Mouse (Mus musculus): ENCODE measurements around the gene Ankfy1.
A peak's percentile ranks its signal among the peaks of the same experiment; 100 is the strongest.
"Not testable (repeated sequence)": the region's sequence is repeated elsewhere in the genome, so short reads cannot be mapped to it uniquely, and the experiment has no call there.

Gene Ankfy1

DNA sequence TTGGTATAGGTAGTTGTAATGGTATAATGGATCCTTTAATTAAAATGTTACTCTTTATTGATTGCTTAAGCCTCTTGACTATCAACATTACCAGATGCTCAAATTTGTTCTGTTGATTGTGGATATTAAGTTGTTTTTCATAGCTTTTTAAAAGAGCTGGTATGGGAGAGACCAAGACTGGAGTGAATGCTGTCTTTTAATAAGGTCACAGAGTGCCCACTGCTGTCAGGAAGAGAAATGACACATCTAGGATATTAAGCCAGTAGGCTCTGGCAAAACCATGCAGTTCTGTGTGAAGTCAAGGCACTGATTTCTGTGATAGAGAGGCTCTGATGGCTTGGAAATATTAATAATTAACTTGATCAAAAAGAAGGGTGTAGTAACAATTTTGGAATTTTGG is 34.1 kb downstream of the Ankfy1 start:
- no peak for DNase-seq

DNA sequence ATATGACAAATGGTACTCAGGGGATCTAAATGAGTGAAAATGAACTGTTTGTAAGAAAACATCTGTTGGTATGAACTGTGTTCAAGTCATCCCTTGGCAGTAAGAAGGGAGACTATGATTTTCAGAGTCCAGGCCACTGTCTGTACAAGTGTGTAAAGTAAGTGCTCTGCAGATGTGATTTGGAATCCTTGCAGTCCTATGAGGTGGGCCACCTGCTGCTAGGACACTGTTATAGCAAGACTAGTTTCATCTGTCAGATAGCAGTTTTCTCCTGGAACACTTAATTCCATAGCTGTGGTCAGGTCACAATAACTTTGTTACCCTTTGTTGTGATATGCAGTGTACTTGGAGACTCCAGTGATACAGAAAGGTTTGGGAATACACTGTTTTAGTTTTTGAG is 36.2 kb downstream of the Ankfy1 start:
- no peak for DNase-seq

DNA sequence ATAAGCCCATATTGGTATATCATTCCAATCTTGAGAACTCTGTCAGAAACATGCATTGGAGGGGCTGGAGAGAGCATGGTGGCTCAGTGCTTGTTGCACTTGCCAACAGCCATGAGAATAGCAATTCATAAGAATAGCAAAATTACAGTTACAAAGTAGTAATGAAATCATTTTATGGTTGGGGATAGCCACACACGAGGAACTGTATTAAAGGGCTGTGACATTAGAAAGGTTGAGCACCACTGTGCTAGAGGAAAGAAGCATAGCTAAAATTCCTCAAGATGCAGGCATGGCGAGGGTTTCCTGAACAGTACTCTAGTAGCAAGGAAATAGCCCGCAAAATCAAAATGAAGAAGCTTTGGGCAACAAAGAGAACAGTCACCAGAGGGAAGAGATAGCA is 43.9 kb downstream of the Ankfy1 start:
- DNase-seq = no peak

DNA sequence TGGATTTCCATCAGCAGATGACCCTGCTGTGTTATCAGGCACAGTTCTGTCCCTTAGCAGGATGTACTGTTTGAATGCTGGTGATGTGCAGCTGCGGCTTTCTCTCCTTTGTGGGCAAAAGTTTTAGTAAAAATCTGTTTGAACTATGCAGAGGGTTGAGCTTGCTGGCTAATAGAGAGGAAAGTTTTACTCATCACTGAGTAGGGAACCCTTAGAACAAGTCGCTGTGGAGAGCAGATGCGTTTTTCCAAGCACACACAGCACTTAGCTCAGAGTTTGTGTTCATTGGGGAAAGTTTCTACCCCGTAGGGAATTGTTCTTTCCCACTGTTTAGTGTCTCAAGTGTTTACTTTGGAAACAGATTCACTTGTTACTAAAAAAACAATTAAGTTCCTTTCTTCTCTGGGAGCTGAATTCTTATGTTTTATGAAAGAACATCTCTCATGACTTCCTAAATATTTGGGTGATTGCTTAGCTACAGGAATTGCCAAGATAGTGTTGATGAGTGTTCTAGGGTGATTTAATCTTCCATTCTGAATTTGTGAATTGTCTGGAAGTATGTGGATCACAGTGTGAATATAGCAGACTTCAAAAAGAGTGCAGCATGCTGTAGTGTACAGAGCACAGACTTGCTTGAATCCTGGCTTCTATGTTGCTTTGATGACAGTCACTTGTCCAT is 45.2 kb downstream of the Ankfy1 start:
- no peak for DNase-seq

DNA sequence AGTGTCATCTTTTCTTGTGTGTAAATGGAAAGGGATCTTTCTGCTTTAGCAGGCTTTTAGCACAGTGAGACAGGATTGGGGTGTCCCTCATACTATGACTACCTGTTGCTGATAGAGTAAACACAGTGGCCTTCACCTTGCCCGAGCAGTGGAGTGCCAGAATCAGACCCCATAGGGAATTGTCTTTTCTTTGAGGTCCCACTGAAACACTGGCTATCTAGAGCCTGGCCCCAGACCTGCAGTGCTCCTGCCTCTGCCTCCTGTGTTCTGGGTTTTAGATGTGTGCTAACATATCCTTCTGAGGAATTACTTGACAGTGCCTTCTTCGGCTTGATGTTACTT is 45.7 kb downstream of the Ankfy1 start:
- no peak for DNase-seq

DNA sequence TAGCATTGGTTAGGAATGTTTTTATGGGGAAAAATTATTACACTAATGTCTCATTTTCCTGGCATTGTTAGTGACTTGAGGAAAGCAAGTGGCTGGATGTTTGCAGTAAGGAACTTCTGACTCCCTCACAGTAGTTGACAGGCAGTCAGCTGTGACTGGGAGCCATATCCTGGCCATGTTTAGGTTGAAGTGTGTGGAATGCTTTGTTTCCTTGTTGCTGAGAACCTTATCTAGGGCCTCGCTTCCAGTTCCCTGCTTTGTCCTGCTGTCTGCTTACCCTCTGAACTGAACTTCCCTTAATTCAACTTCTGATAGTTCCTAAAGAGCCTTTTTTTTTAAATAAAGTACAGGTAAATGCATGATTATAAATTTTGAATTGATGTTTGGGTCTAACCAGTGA is 46.5 kb downstream of the Ankfy1 start:
- no peak for DNase-seq

DNA sequence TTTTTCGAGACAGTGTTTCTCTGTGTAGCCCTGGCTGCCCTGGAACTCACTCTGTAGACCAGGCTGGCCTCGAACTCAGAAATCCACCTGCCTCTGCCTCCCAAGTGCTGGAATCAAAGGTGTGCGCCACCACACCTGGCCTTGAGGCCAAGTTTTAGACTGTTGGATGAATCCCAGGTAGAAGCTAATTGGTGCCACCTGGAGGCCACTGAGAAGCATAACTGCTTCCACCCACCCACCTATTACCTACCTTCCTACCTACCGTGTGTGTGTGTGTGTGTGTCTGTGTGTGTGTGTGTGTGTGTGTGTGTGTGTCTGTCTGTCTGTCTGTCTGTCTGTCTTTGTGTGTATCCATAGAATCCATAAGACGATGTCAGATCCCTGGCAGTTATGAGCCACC is 47.7 kb downstream of the Ankfy1 start:
- DNase-seq = peak in 1 of 2 experiments; percentile 2

DNA sequence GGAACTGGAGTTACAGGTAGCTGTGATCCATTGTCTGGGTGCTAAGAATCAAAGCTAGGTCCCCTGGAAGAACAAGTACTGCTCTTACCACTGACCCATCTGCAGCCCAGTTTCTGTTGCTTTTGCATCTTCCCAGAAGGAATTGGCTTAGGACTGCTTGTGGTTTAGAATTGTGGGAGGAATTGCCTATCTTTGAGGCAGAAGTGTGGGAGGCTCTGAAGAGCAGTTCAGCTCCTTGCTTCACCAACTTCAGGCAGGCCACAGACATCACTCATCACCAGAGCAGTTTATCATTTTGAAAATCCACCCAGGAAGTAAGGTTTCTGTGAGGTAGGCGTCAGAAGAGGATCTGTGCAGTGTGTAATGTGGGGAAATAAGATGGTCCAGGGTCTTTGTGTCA is 49.2 kb downstream of the Ankfy1 start:
- no peak for DNase-seq

DNA sequence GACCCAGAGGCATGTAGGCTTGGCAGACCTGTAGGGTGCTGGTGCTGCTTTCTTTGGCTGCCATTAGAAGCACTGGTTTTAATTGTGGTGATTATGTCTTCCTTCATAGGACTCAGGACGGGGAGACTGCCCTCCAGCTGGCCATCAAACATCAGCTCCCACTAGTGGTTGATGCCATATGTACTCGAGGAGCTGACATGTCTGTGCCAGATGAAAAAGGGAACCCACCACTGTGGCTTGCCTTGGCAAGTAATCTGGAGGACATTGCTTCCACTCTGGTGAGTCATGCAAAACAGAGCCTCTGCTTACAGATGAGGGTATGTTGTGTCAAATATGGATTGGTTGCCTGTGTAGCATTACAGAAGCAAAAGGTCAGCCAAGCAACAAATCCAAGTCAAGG is 62.1 kb downstream of the Ankfy1 start:
- DNase-seq = no peak

DNA sequence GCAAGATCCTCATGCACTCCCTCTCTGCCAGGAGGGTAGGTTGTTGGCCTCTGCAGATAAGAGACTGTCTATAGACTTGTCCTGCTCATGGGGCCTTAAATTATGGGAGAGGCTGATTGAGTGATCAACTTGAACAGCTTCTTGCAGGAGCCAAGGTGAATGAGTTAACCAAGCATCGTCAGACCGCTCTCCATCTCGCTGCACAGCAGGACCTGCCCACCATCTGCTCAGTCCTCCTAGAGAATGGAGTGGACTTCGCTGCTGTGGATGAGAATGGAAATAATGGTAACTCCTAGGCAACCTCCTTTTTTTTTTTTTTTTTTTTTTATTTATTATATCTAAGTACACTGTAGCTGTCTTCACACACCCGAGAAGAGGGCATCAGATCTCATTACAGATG is 68.5 kb downstream of the Ankfy1 start:
- no peak for DNase-seq

DNA sequence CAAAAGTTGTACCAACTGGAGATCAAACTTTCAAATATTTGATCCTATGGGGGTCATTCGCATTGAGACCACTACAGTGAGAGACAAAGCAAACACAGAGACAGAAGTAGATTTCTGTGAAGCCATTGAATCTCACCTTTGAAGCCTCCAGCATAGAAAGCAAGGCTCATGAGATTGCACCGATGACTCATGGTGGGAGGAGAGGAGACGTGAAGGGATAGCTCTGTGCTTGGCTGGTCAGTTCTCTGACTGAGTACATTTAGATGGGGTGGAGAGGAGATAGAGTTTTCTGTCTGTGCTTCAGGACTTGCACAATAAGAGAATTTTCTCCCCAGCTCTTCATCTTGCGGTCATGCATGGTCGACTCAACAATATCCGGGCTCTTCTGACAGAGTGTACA is 69.8 kb downstream of the Ankfy1 start:
- no peak for DNase-seq

DNA sequence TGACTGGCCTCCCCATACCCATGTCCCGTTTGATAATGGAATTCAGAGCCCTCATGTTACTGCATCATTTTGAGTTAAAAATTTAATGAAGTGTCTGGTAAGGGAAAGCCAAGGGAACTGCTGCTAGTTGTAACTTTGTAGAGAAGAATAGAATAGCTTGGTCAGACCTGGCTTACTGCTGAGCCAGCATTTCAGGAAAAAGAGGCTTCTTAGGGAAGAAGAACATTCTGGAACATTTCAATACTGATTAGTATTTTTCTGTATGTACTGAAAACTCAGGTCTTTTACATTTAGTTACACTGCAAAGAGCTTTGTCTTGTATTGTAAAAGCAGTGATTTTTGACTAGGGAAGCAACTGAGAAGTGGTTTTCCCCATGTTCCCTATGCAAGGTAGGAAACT is 71.0 kb downstream of the Ankfy1 start:
- no peak for DNase-seq

DNA sequence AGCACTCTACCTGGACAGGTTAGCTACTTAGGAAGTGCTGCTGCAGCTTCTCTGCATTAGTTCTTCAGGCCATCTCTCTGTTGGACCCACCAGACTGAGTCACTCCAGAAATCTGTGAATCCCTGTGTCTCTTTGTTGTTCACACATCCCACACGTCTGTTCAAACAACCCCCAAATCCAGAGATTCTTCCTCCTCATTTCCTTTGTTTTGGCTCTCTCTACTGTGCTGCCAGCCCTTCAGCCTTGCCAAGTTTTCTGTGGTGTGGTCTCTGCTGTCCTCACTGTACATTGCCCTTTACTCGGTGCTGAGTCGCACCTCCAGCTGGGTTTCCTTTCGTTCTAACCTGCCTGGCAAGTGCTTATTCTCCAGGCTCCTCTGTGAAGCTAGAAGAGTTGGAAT is 74.5 kb downstream of the Ankfy1 start:
- no peak for DNase-seq

DNA sequence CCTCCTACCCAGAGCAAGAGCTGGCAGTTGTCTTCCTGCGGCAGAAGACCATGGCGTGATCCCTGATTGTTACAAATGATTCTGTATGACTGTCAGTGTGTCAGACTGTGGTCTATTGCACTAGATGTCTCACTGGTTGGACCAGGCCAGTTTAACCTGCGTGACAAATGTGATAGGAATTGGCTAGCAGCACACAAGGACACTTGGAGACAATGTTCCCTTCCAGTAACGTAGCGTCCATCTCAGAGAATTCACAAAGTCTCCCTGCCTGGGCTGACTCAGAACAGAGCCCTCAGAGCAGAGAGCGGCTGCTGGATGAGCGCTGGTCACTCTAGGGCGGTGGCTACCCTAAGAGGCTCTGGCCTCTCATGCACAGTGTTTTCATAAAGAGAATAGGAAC is 77.9 kb downstream of the Ankfy1 start:
- no peak for DNase-seq

DNA sequence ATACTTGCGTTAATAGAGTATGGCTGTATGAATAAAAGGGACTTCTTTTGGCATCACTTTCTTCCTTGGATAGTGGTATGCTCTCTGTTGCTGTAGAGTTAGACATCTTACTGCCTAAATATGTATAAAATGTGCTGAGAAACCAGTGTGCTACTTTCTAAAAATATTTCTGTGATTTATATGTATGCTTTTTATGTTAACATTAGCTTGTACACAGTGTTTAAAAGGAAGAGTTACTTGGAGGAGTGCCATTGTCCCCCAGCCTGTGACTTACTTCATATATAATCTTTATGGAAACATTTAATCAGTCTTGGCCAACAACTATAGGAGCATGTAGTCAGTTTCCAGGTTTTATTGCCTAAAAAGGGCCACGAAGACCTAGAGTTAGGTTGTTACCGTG is 79.3 kb downstream of the Ankfy1 start:
- DNase-seq = no peak

DNA sequence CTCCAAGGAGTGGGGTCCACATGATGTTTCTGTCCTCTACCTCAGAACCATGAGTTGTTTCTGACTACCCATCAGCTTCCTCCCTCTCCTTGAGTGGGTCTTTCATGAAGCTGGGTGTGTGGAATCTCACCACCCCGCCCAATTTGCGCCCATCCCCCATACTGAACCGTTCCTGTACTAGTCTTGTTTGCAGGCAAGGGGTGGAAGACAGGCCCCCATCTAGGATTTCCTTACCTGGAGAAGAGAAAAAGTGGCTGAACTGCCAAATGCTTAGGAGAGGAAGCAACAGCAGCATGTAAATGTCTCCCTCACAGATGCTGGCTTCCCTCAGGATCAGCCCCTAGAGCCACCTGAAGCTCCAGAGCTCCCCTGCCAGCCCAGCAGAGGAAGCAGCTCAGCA is 80.5 kb downstream of the Ankfy1 start:
- no peak for DNase-seq

DNA sequence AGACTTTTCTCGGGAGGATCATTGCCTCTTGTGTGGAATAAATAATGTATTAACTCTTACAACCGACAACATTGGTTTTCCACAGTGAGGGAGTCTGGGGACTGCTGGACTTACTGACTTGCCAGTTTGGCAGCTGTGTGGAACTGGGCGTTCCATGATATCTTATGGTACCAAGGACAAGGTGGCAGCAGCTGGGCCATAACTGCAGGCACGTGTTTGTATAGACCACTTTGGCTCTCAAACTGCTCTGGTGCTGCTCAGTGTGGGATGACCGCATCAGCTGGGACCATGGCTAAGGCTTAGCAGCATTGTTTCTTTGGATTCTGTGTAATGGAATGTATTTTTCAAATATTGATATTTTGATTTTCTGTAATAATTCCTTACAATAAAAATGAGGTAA is 81.0 kb downstream of the Ankfy1 start:
- no peak for DNase-seq

DNA sequence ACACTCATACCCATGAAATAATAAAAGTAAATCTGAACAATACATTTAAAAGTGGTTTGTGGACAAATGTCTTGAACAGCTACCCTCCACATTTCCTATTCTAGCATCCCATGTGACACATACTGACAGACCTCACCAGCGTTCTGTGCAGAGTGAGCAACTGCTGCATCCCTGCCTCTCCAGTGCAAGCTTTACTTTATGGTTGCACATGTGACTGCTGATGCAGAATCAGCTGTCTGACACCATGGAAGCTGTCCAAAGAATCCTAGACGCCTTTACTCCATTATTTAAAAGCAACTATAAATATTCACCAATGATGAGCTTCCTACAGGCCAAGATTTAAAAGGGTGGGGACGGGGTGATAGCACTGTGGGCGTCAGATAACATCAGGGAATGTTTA is 81.7 kb downstream of the Ankfy1 start:
- DNase-seq = no peak

DNA sequence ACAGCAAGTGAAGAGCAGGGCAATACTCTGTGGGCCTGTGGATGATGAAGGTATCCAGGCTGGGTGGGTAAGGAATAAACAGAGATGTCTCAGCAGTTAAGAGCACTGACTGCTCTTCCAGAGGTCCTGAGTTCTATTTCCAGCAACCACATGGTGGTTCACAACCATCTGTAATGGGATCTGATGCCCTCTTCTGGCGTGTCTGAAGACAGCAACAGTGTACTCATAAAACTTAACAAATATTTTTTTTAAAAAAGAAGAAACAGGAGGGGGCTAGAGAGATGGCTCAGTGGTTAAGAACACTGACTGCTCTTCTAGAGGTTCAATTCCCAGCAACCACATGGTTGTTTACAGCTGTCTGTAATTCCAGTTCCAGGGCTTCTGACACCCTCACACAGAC is 82.8 kb downstream of the Ankfy1 start:
- not testable (repeated sequence) for DNase-seq

DNA sequence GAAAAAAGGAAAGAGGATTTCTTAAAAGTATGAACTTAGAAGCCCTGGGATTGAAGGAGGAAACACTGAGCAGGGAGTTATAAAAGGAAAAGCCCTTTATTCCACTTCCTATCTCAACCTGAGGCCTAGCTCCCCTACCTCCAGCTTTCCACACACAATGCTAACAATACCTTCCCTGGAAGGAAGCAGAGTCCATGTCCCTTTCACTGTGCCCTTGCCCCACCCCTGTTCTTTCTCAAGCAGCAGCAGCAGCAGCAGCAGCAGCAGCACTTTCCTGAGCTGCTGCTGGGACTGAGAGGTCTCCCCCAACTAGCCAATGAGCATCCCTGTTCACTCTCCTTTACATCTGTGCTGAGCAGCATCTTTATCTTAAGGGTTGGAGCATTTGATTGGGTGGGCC is 89.2 kb downstream of the Ankfy1 start:
- DNase-seq = no peak

DNA sequence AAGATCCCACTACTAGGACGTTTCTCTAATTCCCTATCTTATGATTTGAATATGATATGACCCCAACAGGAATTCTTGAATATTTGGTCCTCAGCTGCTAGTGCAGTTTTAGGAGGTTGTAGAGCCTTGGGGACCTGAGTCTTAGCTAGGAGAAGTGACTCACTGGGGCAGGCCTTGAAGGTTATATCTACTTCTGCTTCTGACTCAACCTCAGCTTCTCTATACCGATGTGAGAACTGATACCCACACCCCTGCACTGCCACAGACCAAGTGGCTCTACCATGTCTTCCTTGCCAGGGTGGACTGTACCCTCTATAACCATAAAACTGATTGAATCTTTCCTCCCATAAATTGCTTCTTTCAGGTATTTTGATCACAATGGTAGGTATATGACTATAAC is 92.3 kb downstream of the Ankfy1 start:
- DNase-seq = no peak

DNA sequence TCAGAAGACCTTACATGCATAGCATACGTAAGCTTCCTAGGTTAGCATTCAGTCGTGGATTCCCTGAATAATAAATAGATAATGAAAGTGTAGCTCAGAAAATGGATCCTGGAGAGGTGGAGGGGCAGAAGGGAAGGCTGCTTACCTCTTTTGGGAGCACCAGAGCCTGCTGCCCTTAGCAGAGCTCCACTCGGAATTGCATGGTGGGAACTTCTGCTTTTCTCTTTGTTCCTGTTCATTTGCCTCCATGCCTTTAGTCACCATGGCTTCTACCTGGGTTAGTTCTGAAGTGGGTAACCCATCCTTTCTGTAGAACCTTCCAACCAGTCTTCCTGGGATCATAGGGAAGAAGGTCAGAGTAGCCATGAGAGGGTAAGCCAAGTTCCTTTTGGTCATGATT is 92.7 kb downstream of the Ankfy1 start:
- DNase-seq = no peak

DNA sequence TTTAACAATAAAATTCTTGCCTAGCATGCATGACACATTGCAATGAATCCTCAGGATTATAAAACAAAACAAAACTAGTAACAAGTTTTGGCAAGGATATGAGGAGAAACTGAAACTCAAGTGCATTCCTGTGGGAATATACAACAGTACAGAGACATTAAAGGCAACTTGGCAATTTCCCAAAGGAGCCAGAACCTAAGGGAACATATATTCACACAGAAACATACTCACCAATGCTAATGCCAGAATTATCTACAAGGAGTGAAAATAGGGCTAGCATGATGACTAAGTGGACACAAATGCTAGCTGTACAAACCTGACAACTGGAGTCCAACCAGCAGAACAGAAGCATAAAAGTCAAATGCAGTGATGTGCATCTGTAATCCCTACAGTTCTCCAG is 102.2 kb downstream of the Ankfy1 start:
- no peak for DNase-seq

DNA sequence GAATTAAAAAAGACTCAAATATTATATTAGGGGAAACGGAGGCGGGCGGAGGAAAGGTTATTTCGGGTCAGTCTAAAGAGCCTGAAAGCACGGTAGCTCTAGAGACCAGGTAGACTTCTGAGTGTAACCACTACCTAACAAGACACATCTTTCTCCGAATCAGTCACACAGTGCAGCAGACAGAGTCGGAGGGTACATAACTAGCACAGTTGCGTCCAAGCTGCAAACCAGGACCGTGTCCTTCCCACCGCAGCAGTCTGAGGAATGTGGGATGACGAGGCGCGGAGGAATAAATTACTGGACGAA is 105.3 kb downstream of the Ankfy1 start:
- no peak for DNase-seq

DNA sequence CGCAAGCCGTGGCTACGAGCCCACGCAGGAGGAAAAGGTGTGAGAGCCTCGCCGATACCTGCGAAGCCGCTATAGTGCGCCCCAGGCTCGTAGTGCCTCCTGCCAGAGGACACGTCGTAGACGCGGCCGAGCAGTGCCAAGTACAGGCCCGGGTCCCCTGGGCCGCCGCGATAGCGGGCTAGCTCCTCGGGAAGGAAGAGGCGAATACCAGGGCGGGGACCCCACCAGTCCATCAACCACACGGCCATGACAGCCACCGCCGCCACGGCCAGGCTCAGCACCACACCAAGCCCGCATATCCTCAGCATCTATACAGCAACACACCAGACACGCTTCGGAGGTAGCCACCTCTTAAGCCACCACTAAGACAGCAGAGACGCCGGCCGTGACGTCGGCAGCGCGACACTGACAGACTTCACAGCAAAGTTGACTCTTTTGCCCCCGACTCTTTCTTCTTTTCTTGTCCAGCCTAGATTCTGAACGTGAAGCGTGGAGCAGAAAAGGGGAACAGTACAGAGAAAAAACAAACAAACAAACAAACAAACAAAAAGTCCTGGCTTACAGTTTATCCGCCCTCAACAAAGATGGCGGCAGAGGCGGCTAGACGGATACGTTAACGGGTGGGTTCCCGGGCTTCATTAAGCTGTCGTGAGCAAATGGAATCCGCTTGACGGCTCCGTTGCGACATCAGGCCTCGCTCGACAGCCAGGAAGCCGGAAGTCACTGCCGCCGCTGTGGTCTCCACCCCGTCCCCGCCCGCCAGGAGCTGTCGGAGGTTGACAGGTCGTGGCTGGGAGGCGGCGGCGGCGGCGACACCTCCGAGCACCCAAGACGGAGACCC is 105.9 kb downstream of the Ankfy1 start, which contains the start of the genes Cyb5d2 and Zzef1:
Gene Cyb5d2 (minus strand): TSS at position 688 of the 841 bp plus-strand sequence.
Gene Zzef1 (plus strand): TSS at position 772 of the 841 bp plus-strand sequence.
- DNase-seq = peak; percentile 93 to 95

All from thymus, adult 18-20 months (tissue).